ENCODE assay signal across 19 mouse cellular contexts in genomic region chr16:30901309-30901708, GRCm38 (mm10).
"Had no signal": no experiment of that assay in that cellular context is flagged by ENCODE, and none has a peak within 500 bp of the region (broad histone marks: within the 10 kb centered on the region; RNA-seq: fewer than 3 reads in every experiment).

No protein-coding gene starts in this region.

- H3K4me1 ChIP-seq: limb, embryonic 10.5 days; limb, embryonic 13.5 days; liver, embryonic 12.5 days; liver, embryonic 15.5 days; lung, embryonic 15.5 days; megakaryocyte, embryonic 14.5 days; midbrain, embryonic 10.5 days had no signal

- ATAC-seq: liver, embryonic 12.5 days; midbrain, embryonic 16.5 days had no signal

- H3K9me3 ChIP-seq: liver, embryonic 15.5 days had no signal

- H3K4me2 ChIP-seq: limb, embryonic 13.5 days; liver, embryonic 12.5 days; liver, embryonic 15.5 days; lung, embryonic 15.5 days had no signal

- H3K9ac ChIP-seq: limb, embryonic 13.5 days; liver, embryonic 12.5 days; liver, embryonic 15.5 days; lung, embryonic 15.5 days had no signal

- H3K4me3 ChIP-seq: limb, embryonic 10.5 days; limb, embryonic 13.5 days; liver, embryonic 12.5 days; liver, embryonic 15.5 days; lung, embryonic 15.5 days; megakaryocyte, embryonic 14.5 days; midbrain, embryonic 10.5 days had no signal

- H3K27ac ChIP-seq: kidney, postnatal 0 days; limb, embryonic 10.5 days; limb, embryonic 13.5 days; liver, embryonic 12.5 days; liver, embryonic 15.5 days; lung, embryonic 15.5 days; midbrain, embryonic 10.5 days had no signal

- H3K27me3 ChIP-seq: limb, embryonic 13.5 days; liver, embryonic 12.5 days; liver, embryonic 15.5 days; lung, embryonic 15.5 days had no signal

- H3K36me3 ChIP-seq: limb, embryonic 10.5 days; limb, embryonic 13.5 days; liver, embryonic 12.5 days; liver, embryonic 15.5 days; lung, embryonic 15.5 days; midbrain, embryonic 10.5 days had no signal

- DNase-seq: kidney, adult 2 months; kidney, postnatal 36 days; layer of hippocampus, postnatal 36 days; liver; lung, adult 18-20 months; lung, postnatal 10 days; lung, postnatal 36 days; right cerebral cortex, postnatal 14 days; right cerebral cortex, postnatal 4 days; thymus, postnatal 25 days had no signal
